Mouse (Mus musculus): ENCODE data around the gene Brdt. TPM values are rescaled to one million over a fixed set of nuclear protein-coding genes. Genes with fewer than 3 reads are reported as not detected.
A peak's percentile ranks its signal among the peaks of the same experiment; 100 is the strongest.

Brdt gene
- polyA plus RNA-seq (2015; fragmentation: Nextera tagmentation; extraction: Ambion mirVana), result 0.62 and 1.1 TPM in 2 replicates

GRCm38 (mm10) chr5:107330916-107331421 is at the start of gene Brdt:
TSS of gene Brdt (plus strand) at chr5:107331159.
- Histone ChIP-seq H3K9me3 (replicated peaks) (no peaks in the 10 kb centered on the region), H3K4me3 (no peak within 1 kb of the TSS), H3K27me3 (no peaks in the 10 kb centered on the region), H3K9ac (no peak within 1 kb of the TSS), H3K4me1 (replicated peaks) (no peaks in the 10 kb centered on the region), H3K36me3 (no peaks in the 10 kb centered on the region), H3K4me2 (no peak within 1 kb of the TSS), H3K27ac (no peak within 1 kb of the TSS)
- WGBS, result 89% methylated on average over 30 of the region's 30 CpGs
- no peak for ATAC-seq (replicated peaks; ENCODE audit: insufficient number of reproducible peaks, insufficient read depth, low FRiP score, low read depth)

- Histone ChIP-seq H3K4me2 (no peak overlapping the region), H3K4me3 (no peak overlapping the region), H3K9ac (no peak overlapping the region), H3K4me1 (replicated peaks) (peaks cover 11% of the 10 kb centered on the region; the same call in 1 of the 2 replicates), H3K36me3 (no peaks in the 10 kb centered on the region), H3K9me3 (replicated peaks) (no peaks in the 10 kb centered on the region), H3K27ac (no peak overlapping the region), H3K27me3 (no peaks in the 10 kb centered on the region)
- ATAC-seq (replicated peaks; ENCODE audit: insufficient number of reproducible peaks, insufficient read depth, low FRiP score, low read depth), result no peak
- 66% methylated on average over 9 of the region's 9 CpGs for WGBS
Observed at GRCm38 (mm10) chr5:107282561-107283307, 48.2 kb upstream of the Brdt start.

GRCm38 (mm10) chr5:107283935-107284524 is 46.9 kb upstream of the Brdt start:
- Histone ChIP-seq H3K9ac (no peak overlapping the region), H3K9me3 (replicated peaks) (no peaks in the 10 kb centered on the region), H3K27me3 (no peaks in the 10 kb centered on the region), H3K4me3 (no peak overlapping the region), H3K36me3 (no peaks in the 10 kb centered on the region), H3K27ac (no peak overlapping the region), H3K4me1 (replicated peaks) (peaks cover 15% of the 10 kb centered on the region), H3K4me2 (no peak overlapping the region)
- ATAC-seq (replicated peaks; ENCODE audit: insufficient number of reproducible peaks, insufficient read depth, low FRiP score, low read depth), result no peak
- WGBS, result 68% methylated on average over 10 of the region's 10 CpGs

- 71% methylated on average over 6 of the region's 6 CpGs for WGBS
- Histone ChIP-seq H3K4me2 (no peak overlapping the region), H3K9me3 (replicated peaks) (no peaks in the 10 kb centered on the region), H3K27ac (no peak overlapping the region), H3K36me3 (no peaks in the 10 kb centered on the region), H3K4me3 (no peak overlapping the region), H3K9ac (no peak overlapping the region), H3K27me3 (no peaks in the 10 kb centered on the region), H3K4me1 (replicated peaks) (peaks cover 22% of the 10 kb centered on the region)
- ATAC-seq (replicated peaks; ENCODE audit: insufficient number of reproducible peaks, insufficient read depth, low FRiP score, low read depth), result no peak
Observed at GRCm38 (mm10) chr5:107285563-107285962, 45.4 kb upstream of the Brdt start.

- Histone ChIP-seq H3K36me3 (no peaks in the 10 kb centered on the region), H3K4me1 (replicated peaks) (peaks cover 22% of the 10 kb centered on the region), H3K9me3 (replicated peaks) (no peaks in the 10 kb centered on the region), H3K4me3 (peak overlapping the region; percentile 97), H3K27ac (no peak overlapping the region), H3K4me2 (peak overlapping the region; percentile 81), H3K27me3 (no peaks in the 10 kb centered on the region), H3K9ac (no peak overlapping the region)
- WGBS, result 26% methylated on average over 6 of the region's 6 CpGs
- no peak for ATAC-seq (replicated peaks; ENCODE audit: insufficient number of reproducible peaks, insufficient read depth, low FRiP score, low read depth)
Observed at GRCm38 (mm10) chr5:107287254-107287907, 43.6 kb upstream of the Brdt start.

- Histone ChIP-seq H3K4me3 (peak overlapping the region; percentile 97), H3K27ac (no peak overlapping the region), H3K9ac (peak overlapping the region; percentile 89), H3K4me1 (replicated peaks) (peaks cover 20% of the 10 kb centered on the region), H3K4me2 (peak overlapping the region; percentile 81), H3K36me3 (no peaks in the 10 kb centered on the region), H3K9me3 (replicated peaks) (no peaks in the 10 kb centered on the region), H3K27me3 (no peaks in the 10 kb centered on the region)
- ATAC-seq (replicated peaks; ENCODE audit: insufficient number of reproducible peaks, insufficient read depth, low FRiP score, low read depth), result no peak
- WGBS, result 48% methylated on average over 5 of the region's 5 CpGs
Observed at GRCm38 (mm10) chr5:107287908-107288267, 43.1 kb upstream of the Brdt start.

GRCm38 (mm10) chr5:107288427-107289233 is 42.3 kb upstream of the Brdt start:
- Histone ChIP-seq H3K4me1 (replicated peaks) (peaks cover 13% of the 10 kb centered on the region), H3K27me3 (no peaks in the 10 kb centered on the region), H3K27ac (peak overlapping the region; percentile 96), H3K4me3 (peak overlapping the region; percentile 97), H3K36me3 (no peaks in the 10 kb centered on the region), H3K9me3 (replicated peaks) (no peaks in the 10 kb centered on the region), H3K9ac (peak overlapping the region; percentile 89), H3K4me2 (peak overlapping the region; percentile 81)
- under 1% methylated on average over 62 of the region's 62 CpGs for WGBS
- peak; percentile 43 for ATAC-seq (replicated peaks; ENCODE audit: insufficient number of reproducible peaks, insufficient read depth, low FRiP score, low read depth)

- H3K27me3 ChIP-seq, result no peaks in the 10 kb centered on the region
- 0% methylated on average over 45 of the region's 54 CpGs for WGBS
- peak within 1 kb of the TSS; percentile 96 for H3K27ac ChIP-seq
- peak within 1 kb of the TSS; percentile 89 for H3K9ac ChIP-seq
- ATAC-seq (replicated peaks; ENCODE audit: insufficient number of reproducible peaks, insufficient read depth, low FRiP score, low read depth), result peak; percentile 86
- H3K4me3 ChIP-seq, result peak within 1 kb of the TSS; percentile 97
- peaks cover 13% of the 10 kb centered on the region for H3K4me1 ChIP-seq (replicated peaks)
- no peaks in the 10 kb centered on the region for H3K9me3 ChIP-seq (replicated peaks)
- H3K36me3 ChIP-seq, result no peaks in the 10 kb centered on the region
- peak within 1 kb of the TSS; percentile 81 for H3K4me2 ChIP-seq
Observed at GRCm38 (mm10) chr5:107289234-107289764, 41.7 kb upstream of the Brdt start, which contains the start of gene Tgfbr3. TSS of gene Tgfbr3 (minus strand) at chr5:107289629.

GRCm38 (mm10) chr5:107289986-107290385 is 41.0 kb upstream of the Brdt start:
- ATAC-seq (replicated peaks; ENCODE audit: insufficient number of reproducible peaks, insufficient read depth, low FRiP score, low read depth), result no peak
- H3K27ac ChIP-seq, result no peak overlapping the region
- no peaks in the 10 kb centered on the region for H3K27me3 ChIP-seq
- 44% methylated on average over 8 of the region's 8 CpGs for WGBS
- peak overlapping the region; percentile 97 for H3K4me3 ChIP-seq
- peak overlapping the region; percentile 81 for H3K4me2 ChIP-seq
- no peaks in the 10 kb centered on the region for H3K36me3 ChIP-seq
- no peak overlapping the region for H3K9ac ChIP-seq
- H3K4me1 ChIP-seq (replicated peaks), result peaks cover 11% of the 10 kb centered on the region
- no peaks in the 10 kb centered on the region for H3K9me3 ChIP-seq (replicated peaks)

- Histone ChIP-seq H3K27ac (no peak overlapping the region), H3K4me2 (no peak overlapping the region), H3K9me3 (replicated peaks) (no peaks in the 10 kb centered on the region), H3K36me3 (no peaks in the 10 kb centered on the region), H3K4me1 (replicated peaks) (peaks cover 13% of the 10 kb centered on the region), H3K4me3 (no peak overlapping the region), H3K27me3 (no peaks in the 10 kb centered on the region), H3K9ac (no peak overlapping the region)
- 82% methylated on average over 4 of the region's 4 CpGs for WGBS
- no peak for ATAC-seq (replicated peaks; ENCODE audit: insufficient number of reproducible peaks, insufficient read depth, low FRiP score, low read depth)
Observed at GRCm38 (mm10) chr5:107294041-107294440, 36.9 kb upstream of the Brdt start.

Measured in heart, embryonic 15.5 days (tissue).